Mouse (Mus musculus): Measurements from ENCODE around the gene Gcc1.

GRCm38 (mm10) chr6:28427096-28427839, 922 bp downstream of the Gcc1 start, which contains the start of gene Fscn3:
- TF ChIP-seq CTCF (IDR thresholded peaks at IDR 0.05; ENCODE audit: control insufficient read depth, insufficient read depth, low read length) (no peak), POLR2A (IDR thresholded peaks at IDR 0.05; ENCODE audit: borderline replicate concordance, control insufficient read depth, low read depth, low read length) (no peak)

All from bone marrow, adult 2 months (tissue).